Mouse (Mus musculus) embryonic fibroblast, embryonic 13.5 days (primary cell): ENCODE data around the gene Ino80e.

Source experiments
- CTCF ChIP-seq: IDR thresholded peaks from 2 replicates; pipeline ENCODE4 v1.5.1; 2011; ENCODE audit warnings: mild to moderate bottlenecking, control low read depth, low read length, moderate library complexity, borderline replicate concordance; ENCODE audit not compliant: insufficient read depth
- POLR2A ChIP-seq: IDR thresholded peaks from 2 replicates; pipeline ENCODE4 v1.6.1; 2011; ENCODE audit warnings: low read depth, mild to moderate bottlenecking, control low read depth, low read length, moderate library complexity

GRCm38 (mm10) chr7:126869780-126870519 is 7.8 kb upstream of the Ino80e start:
- TF ChIP-seq CTCF (no peak), POLR2A (no peak)
